Mouse (Mus musculus) liver, embryonic 13.5 days (tissue): ENCODE measurements around the gene Dock7. TPM values are rescaled to one million over a fixed set of nuclear protein-coding genes. Genes with fewer than 3 reads are reported as not detected.

ENCODE experiments used
- polyA plus RNA-seq: library from polyadenylated mRNA; unstranded; fragments of >200 nt; fragmentation: Nextera tagmentation; extraction: Ambion mirVana; gene quantifications from 2 replicates; pipeline ENCODE4 v1.2.1, GENCODE M21; 2015

Gene Dock7
- polyA plus RNA-seq, 1 experiment from 2014 or later: 9.3 TPM

Other genes starting within 250 kb of the Dock7 start
- gene Usp1, start 197.1 kb downstream of the Dock7 start, polyA plus RNA-seq: 70.6 and 86.4 TPM in 2 replicates
- gene Angptl3, start 90.0 kb downstream of the Dock7 start, polyA plus RNA-seq: 38.6 and 48.2 TPM in 2 replicates
- gene Atg4c, start 73.0 kb upstream of the Dock7 start, polyA plus RNA-seq: 3.8 and 6.0 TPM in 2 replicates
- gene Gm12689, start 175.0 kb upstream of the Dock7 start, polyA plus RNA-seq: 0.07 TPM in 1 of 2 replicates, not detected in the other